Mouse (Mus musculus) neural tube, embryonic 11.5 days (tissue): ENCODE results near the gene Capn7. TPM values are rescaled to one million over a fixed set of nuclear protein-coding genes. Genes with fewer than 3 reads are reported as not detected.

ENCODE experiments used
- ATAC-seq: fragments of 200-750 bp; cut with Nextera tagmentation; 2 replicates; pipeline ENCODE4 v1.8.0; 2017; ENCODE audit warnings: moderate number of reproducible peaks, mild to moderate bottlenecking, moderate TSS enrichment, moderate library complexity; ENCODE audit not compliant: insufficient read depth, low FRiP score, low TSS enrichment
- DNase-seq: peaks from one replicate; pipeline ENCODE4 v3.0.0-alpha.2; 2015; ENCODE audit warnings: low spot score
- H3K27ac ChIP-seq: fragments of 300-500 bp; sonication (generic); 2 replicates; pipeline ENCODE4 v1.5.1; 2014; ENCODE audit warnings: low read depth, mild to moderate bottlenecking, low read length
- H3K27me3 ChIP-seq: fragments of 300-500 bp; sonication (generic); 2 replicates; pipeline ENCODE4 v1.6.1; 2014; ENCODE audit warnings: mild to moderate bottlenecking, low read length, mixed read lengths; ENCODE audit not compliant: control insufficient read depth, insufficient read depth
- H3K36me3 ChIP-seq: fragments of 300-500 bp; sonication (generic); 2 replicates; pipeline ENCODE4 v1.6.1; 2014; ENCODE audit warnings: mild to moderate bottlenecking, low read length, moderate library complexity, mixed read lengths; ENCODE audit not compliant: control insufficient read depth, insufficient read depth
- H3K4me1 ChIP-seq: fragments of 300-500 bp; sonication (generic); 2 replicates; pipeline ENCODE4 v1.6.1; 2014; ENCODE audit warnings: low read length, mixed read lengths; ENCODE audit not compliant: control insufficient read depth, insufficient read depth
- H3K4me2 ChIP-seq: fragments of 300-500 bp; sonication (generic); 2 replicates; pipeline ENCODE4 v1.6.1; 2014; ENCODE audit warnings: low read depth, mild to moderate bottlenecking, moderate library complexity
- H3K4me3 ChIP-seq: fragments of 300-500 bp; sonication (generic); 2 replicates; pipeline ENCODE4 v1.5.1; 2014; ENCODE audit warnings: low read depth, low read length
- H3K9ac ChIP-seq: fragments of 300-500 bp; sonication (generic); 2 replicates; pipeline ENCODE4 v1.6.1; 2014; ENCODE audit warnings: mild to moderate bottlenecking, low read length
- H3K9me3 ChIP-seq: fragments of 300-500 bp; sonication (generic); 2 replicates; pipeline ENCODE4 v1.6.1; 2016; ENCODE audit warnings: low read length; ENCODE audit not compliant: control insufficient read depth
- WGBS: fragments of 180-500 bp; shearing (Covaris S2); extraction: QIAGEN DNeasy Blood & Tissue Kit; methylation state at CpG from one replicate; pipeline ENCODE4 v1.1.7; 2014; 5-methylcytosine and 5-hydroxymethylcytosine counted together
- polyA plus RNA-seq: library from polyadenylated mRNA; unstranded; fragments of >200 nt; fragmentation: Nextera tagmentation; extraction: Ambion mirVana; gene quantifications from 2 replicates; pipeline ENCODE4 v1.2.1, GENCODE M21; 2014

Gene Capn7
- 51.0 and 52.0 TPM in 2 replicates for polyA plus RNA-seq

DNA sequence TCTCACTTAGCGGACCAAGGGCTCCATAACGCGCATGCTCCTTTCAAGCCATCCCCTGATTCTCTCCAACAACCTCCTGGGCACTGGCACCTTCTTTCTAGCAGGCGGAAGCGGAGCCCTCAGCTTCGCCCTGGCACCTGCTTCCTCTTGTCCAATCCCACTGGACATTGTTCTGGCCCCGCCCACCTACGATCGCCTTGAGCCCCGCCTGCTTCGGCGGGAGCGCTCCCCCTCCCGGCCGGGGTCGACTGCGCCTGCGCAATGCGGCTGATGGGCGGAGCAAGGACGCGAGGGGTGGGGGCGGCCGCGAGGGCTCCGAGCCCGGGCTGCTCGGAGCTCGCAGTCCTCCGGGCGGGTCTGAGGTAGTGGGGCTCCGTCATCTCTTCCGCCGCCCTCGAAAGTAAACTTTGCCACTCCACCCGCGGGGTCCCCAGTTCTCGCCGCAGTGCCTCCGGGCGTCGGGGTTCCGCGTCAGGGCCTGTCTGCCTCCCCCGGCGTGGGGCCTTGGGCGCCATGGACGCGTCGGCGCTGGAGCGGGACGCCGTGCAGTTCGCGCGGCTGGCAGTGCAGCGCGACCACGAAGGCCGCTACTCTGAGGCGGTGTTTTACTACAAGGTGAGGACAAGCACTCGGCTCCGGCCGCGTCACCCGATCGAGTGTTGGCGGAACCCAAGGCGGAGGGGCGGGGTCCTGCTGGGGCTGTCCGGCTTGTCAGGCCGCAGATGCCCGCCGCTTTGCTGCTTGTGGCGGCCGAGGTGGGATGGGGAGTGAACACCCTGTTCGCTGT, at the start of gene Capn7:
Gene Capn7, plus strand, starts transcription at position 270 of the 787 bp plus-strand sequence.
- H3K9me3 ChIP-seq, result no peaks in the 10 kb centered on the region
- H3K4me3 ChIP-seq, result peak within 1 kb of the TSS; percentile 84
- peak within 1 kb of the TSS; percentile 87 for H3K9ac ChIP-seq
- peak within 1 kb of the TSS; percentile 86 for H3K27ac ChIP-seq
- peaks cover 4% of the 10 kb centered on the region; the same call in 1 of the 2 replicates for H3K4me1 ChIP-seq
- H3K4me2 ChIP-seq, result peak within 1 kb of the TSS; percentile 42
- WGBS, result under 1% methylated on average over 78 of the region's 78 CpGs
- DNase-seq (peak; percentile 99), ATAC-seq (peak; percentile 98)
- no peaks in the 10 kb centered on the region for H3K36me3 ChIP-seq
- no peaks in the 10 kb centered on the region for H3K27me3 ChIP-seq

DNA sequence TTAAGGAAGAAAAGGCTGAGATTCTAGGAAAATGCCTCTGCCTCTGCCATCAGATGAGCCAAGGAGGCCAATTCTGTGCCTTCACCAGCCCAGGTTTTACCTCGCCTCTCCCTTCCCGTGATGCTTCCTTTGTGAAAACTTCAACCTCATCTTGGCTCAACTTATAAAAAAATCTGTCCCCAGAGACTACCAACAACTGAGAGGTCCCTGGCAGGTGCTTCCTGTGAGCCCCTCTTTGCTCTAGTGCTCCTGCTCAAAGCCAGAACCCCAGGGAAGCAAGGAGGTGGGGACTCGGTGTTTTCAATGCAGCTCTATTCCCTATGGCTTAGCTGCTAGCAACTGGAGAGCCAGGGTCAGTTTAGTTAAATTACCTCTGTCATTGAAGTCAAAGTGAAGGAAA, 23.2 kb upstream of the Capn7 start:
- no peaks in the 10 kb centered on the region for H3K27me3 ChIP-seq
- WGBS, result 66% methylated on average over 3 of the region's 3 CpGs
- no peak for DNase-seq

DNA sequence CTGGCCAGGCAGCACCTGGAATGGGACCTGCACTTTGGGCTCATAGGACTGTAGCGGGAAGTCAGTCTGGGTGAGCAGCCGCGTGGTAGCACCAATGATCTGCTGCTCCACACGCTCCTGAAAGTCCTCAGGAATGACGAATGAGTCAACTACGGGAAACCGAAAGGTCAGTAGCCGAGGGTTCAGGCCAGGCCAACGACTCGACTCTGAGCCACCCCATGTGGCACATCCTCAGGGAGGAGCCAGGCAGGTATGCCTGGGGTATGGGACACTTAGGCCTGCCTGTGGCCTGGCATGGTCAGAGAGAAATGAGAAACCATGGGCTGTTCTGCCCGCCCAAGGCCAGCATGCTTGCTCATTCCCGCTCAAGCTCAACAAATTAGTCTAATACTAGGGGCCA, 19.8 kb upstream of the Capn7 start:
- DNase-seq (no peak), ATAC-seq (no peak)
- Histone ChIP-seq H3K4me3 (no peak overlapping the region), H3K36me3 (no peaks in the 10 kb centered on the region), H3K9ac (no peak overlapping the region), H3K27me3 (no peaks in the 10 kb centered on the region), H3K27ac (no peak overlapping the region), H3K4me1 (no peaks in the 10 kb centered on the region), H3K9me3 (no peaks in the 10 kb centered on the region), H3K4me2 (no peak overlapping the region)
- 70% methylated on average over 12 of the region's 12 CpGs for WGBS

More for the DNA sequence above, 23.2 kb upstream of the Capn7 start:
- no peak for ATAC-seq
- H3K9me3 ChIP-seq, result no peaks in the 10 kb centered on the region
- no peak overlapping the region for H3K27ac ChIP-seq
- H3K9ac ChIP-seq, result no peak overlapping the region
- H3K4me1 ChIP-seq, result no peaks in the 10 kb centered on the region
- H3K4me3 ChIP-seq, result no peak overlapping the region
- H3K4me2 ChIP-seq, result no peak overlapping the region
- H3K36me3 ChIP-seq, result no peaks in the 10 kb centered on the region

DNA sequence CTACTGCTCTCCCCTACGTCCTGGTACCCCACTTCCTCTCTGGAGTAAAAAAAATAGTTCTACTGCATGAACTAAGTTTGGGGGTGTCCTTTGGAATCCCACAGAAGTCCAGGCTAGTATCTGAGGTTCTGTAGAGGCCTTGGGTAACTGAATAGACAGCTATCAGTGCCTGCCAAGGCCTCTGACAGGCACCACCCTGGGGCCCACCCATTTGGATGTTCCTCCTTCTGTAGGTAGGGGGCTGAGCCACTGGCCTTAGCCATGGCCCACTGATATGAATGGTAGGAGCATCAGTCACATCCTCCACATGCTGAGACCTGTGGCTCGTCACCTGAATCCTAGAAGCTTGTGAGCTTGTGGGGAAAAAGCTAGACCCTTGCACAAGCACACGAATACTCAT, 18.7 kb upstream of the Capn7 start:
- no peaks in the 10 kb centered on the region for H3K4me1 ChIP-seq
- no peak for DNase-seq
- H3K27me3 ChIP-seq, result no peaks in the 10 kb centered on the region
- no peaks in the 10 kb centered on the region for H3K36me3 ChIP-seq
- H3K4me2 ChIP-seq, result no peak overlapping the region
- no peak for ATAC-seq
- no peaks in the 10 kb centered on the region for H3K9me3 ChIP-seq
- no peak overlapping the region for H3K27ac ChIP-seq
- no peak overlapping the region for H3K9ac ChIP-seq
- WGBS, result 85% methylated on average over 3 of the region's 3 CpGs
- H3K4me3 ChIP-seq, result no peak overlapping the region

DNA sequence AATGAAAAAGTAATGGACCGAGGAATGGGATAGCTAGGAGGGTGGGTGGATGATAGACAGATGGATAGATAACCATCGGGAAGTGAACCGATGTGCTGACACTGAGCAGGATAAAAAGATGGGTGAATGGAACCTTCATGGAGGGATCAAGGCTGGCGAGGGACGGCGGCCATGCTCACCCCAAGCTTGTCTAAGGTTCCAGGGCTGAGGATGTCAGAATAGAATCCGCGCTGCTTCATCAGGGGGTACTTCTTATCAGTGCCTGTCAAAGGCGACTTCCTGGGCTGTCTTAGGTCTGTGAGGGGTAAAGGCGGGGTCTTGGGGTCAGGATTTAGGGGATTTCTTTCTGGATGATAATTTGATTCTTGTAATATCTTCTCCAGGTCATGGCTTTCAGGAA, 16.9 kb upstream of the Capn7 start:
- Histone ChIP-seq H3K4me1 (no peaks in the 10 kb centered on the region; the same call in 1 of the 2 replicates), H3K36me3 (no peaks in the 10 kb centered on the region), H3K4me2 (no peak overlapping the region), H3K9me3 (no peaks in the 10 kb centered on the region), H3K27ac (no peak overlapping the region), H3K9ac (no peak overlapping the region), H3K4me3 (no peak overlapping the region), H3K27me3 (no peaks in the 10 kb centered on the region)
- DNase-seq, result no peak
- no peak for ATAC-seq
- WGBS, result 88% methylated on average over 10 of the region's 10 CpGs

DNA sequence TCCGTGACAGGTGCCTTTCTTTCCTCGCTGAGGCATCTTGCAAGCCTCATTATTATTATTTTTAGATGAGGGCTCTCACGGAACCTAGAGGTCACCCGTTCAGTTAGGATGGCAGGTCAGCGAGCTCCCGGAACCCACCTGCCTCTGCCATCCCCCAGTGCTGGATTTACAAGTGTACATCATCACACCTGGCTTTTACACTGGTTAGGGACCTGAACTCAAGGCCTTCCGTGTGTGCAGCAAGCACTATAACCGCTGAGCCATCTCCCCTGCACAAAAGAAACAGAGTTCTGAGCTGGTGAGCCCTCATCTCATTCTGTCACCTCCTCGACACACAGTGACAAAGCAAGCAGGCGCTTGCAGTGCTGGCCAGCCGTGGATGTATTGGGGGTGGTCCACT, 15.3 kb upstream of the Capn7 start:
- H3K36me3 ChIP-seq, result no peaks in the 10 kb centered on the region
- no peaks in the 10 kb centered on the region for H3K9me3 ChIP-seq
- H3K4me1 ChIP-seq, result no peaks in the 10 kb centered on the region; the same call in 1 of the 2 replicates
- no peak overlapping the region for H3K27ac ChIP-seq
- H3K9ac ChIP-seq, result no peak overlapping the region
- ATAC-seq, result no peak
- DNase-seq, result no peak
- H3K4me2 ChIP-seq, result no peak overlapping the region
- H3K27me3 ChIP-seq, result no peaks in the 10 kb centered on the region
- 89% methylated on average over 11 of the region's 11 CpGs for WGBS
- H3K4me3 ChIP-seq, result no peak overlapping the region

DNA sequence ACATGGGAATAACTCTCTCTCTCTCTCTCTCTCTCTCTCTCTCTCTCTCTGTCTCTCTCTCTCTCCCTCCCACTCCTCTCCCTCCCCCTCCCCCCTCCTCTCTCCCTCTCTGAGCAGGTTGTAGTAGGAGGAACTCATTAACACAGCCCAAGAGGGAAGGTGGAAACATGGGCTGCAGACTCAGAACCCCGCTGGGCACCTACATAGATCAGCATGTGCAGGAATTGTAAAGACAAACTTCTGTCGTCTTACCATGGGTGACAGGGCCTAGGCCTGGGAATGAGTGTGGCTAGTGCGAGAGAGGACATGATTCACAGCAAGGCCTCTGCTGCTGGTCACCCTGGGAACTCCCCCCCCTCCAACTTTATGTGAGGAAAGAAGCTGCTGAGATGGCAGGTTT, 14.2 kb upstream of the Capn7 start:
- Histone ChIP-seq H3K4me1 (no peaks in the 10 kb centered on the region; the same call in 1 of the 2 replicates), H3K9ac (no peak overlapping the region), H3K9me3 (no peaks in the 10 kb centered on the region), H3K27ac (no peak overlapping the region), H3K4me3 (no peak overlapping the region), H3K36me3 (no peaks in the 10 kb centered on the region), H3K4me2 (no peak overlapping the region), H3K27me3 (no peaks in the 10 kb centered on the region)
- DNase-seq (no peak), ATAC-seq (no peak)
- whole genome bisulfite sequencing, result 78% methylated on average over 3 of the region's 3 CpGs

DNA sequence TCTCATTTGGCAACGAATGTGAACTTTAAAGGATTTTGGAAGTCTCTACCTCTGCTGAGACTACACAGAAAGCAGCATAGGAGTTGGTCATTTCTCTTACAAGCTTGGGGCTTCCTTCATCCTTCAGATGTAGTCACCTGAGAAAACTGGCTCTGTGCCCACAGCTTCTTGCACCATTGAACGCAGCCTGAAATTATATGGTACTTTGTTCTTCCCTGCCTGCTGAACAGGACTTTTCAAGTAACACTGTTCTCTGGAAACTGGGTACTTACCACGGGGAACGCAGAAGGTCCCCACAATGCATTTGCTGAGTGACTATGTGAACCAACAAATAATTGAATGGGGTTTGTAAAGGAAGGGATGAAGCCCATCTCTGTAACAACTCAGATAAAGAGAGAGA, 13.2 kb upstream of the Capn7 start:
- no peak overlapping the region for H3K9ac ChIP-seq
- 87% methylated on average over 4 of the region's 4 CpGs for WGBS
- H3K4me1 ChIP-seq, result no peaks in the 10 kb centered on the region; the same call in 1 of the 2 replicates
- H3K9me3 ChIP-seq, result no peaks in the 10 kb centered on the region
- peak overlapping the region; percentile 44 for H3K4me2 ChIP-seq
- no peak for DNase-seq
- H3K36me3 ChIP-seq, result no peaks in the 10 kb centered on the region
- no peak overlapping the region for H3K27ac ChIP-seq
- ATAC-seq, result no peak
- H3K27me3 ChIP-seq, result no peaks in the 10 kb centered on the region
- peak overlapping the region; percentile 23; the same call in 1 of the 2 replicates for H3K4me3 ChIP-seq
